Mouse (Mus musculus) liver, postnatal 0 days (tissue): Measurements from ENCODE around the gene Plp1.

Experiments
- CTCF ChIP-seq: sonication (generic); IDR thresholded peaks from 2 replicates; pipeline ENCODE4 v1.5.1; 2016; ENCODE audit warnings: antibody characterized with exemption, low read depth
- EP300 ChIP-seq: IDR thresholded peaks from 2 replicates; pipeline ENCODE4 v1.6.1; 2016; ENCODE audit warnings: antibody characterized with exemption, low read depth, mild to moderate bottlenecking

- TF ChIP-seq CTCF, result no peak
- no peak for TF ChIP-seq EP300
Measured at GRCm38 (mm10) chrX:136825016-136825415, 2.5 kb downstream of the Plp1 start.
